Comparison of ENCODE assay signal across 8 mouse cellular contexts in the genomic region with DNA sequence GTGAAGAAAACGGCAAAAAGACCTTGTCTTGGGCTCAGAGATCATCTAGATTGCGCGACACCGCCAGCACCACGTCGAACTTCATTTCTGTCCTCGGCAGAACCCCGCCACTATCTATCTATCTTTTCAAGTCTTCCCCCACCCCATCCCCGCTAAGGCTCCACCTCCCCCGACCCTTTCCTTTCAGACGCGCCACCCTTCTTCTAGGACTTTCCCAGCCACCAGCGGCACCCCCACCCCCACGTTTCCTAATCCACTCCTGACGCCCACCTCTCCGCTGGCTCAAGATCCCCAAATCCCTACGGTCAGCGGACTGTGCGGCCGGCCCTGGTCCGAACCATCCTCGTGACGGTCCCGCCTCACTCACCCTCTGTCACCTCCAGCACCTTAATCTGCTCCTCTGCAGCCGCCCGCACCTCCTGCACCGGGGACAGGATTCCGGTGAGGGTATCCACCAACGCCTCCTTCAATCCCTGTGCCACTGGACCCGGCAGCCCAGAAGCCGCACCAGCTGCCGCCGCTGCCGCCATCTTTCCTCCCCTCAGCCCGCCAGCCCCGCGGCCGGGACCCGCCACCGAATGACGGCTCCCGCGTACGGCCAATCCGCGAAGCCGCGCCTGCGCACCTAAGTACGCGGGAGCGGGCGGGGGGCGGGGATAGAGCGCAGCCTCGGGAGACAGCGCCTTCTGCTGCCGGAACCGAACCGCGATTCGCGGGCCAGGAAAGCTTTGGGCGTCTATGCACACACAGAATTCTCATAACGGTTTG. TPM values are rescaled to one million over a fixed set of nuclear protein-coding genes. Genes with fewer than 3 reads are reported as not detected.
DNase-seq lines count a peak whose midpoint lies in the region; ATAC-seq and TF ChIP-seq lines count a peak whose summit lies in the region.

A gene (minus strand): TSS at position 599 of the 768 bp plus-strand sequence.

- peak within 1 kb of the TSS; percentile 96 for H3K9ac ChIP-seq in embryonic facial prominence, embryonic 13.5 days
- peak within 1 kb of the TSS; percentile 94 for H3K9ac ChIP-seq in limb, embryonic 12.5 days (replicated peaks)
- peak within 1 kb of the TSS; percentile 89 for H3K9ac ChIP-seq in midbrain, embryonic 15.5 days

- peak within 1 kb of the TSS; percentile 95 for H3K4me3 ChIP-seq in embryonic facial prominence, embryonic 13.5 days
- peak within 1 kb of the TSS; percentile 93 for H3K4me3 ChIP-seq in kidney, adult 2 months (ENCODE audit: insufficient read depth, low read depth, low read length)
- H3K4me3 ChIP-seq in limb, embryonic 12.5 days (replicated peaks), result peak within 1 kb of the TSS; percentile 89
- H3K4me3 ChIP-seq in midbrain, embryonic 15.5 days, result peak within 1 kb of the TSS; percentile 94
- peak within 1 kb of the TSS; percentile 88 for H3K4me3 ChIP-seq in spleen, adult 2 months (ENCODE audit: extremely low read depth, insufficient read depth, insufficient read length)

- H3K27me3 ChIP-seq in embryonic facial prominence, embryonic 13.5 days, result no peaks in the 10 kb centered on the region
- no peaks in the 10 kb centered on the region for H3K27me3 ChIP-seq in kidney, adult 2 months (replicated peaks; ENCODE audit: control insufficient read depth, insufficient read depth, low read length)
- no peaks in the 10 kb centered on the region for H3K27me3 ChIP-seq in limb, embryonic 12.5 days
- H3K27me3 ChIP-seq in midbrain, embryonic 15.5 days (replicated peaks), result no peaks in the 10 kb centered on the region
- H3K27me3 ChIP-seq in spleen, adult 2 months (ENCODE audit: control insufficient read depth, insufficient read depth, low read length), result no peaks in the 10 kb centered on the region

- DNase-seq in 3134 (ENCODE audit: extremely low read depth, insufficient read length, low spot score), result peak; percentile 94
- DNase-seq in adrenal gland, postnatal 36 days, result peak; percentile 95 to 97
- peak; percentile 92 to 94 for DNase-seq in heart, adult 18-20 months
- DNase-seq in kidney, adult 2 months, result peak; percentile 95
- DNase-seq in spleen, adult 2 months (ENCODE audit: low read depth in 1 of 2, low spot score in 2 of 2), result peak; percentile 72 to 88

- H3K9me3 ChIP-seq in embryonic facial prominence, embryonic 13.5 days, result no peaks in the 10 kb centered on the region
- no peaks in the 10 kb centered on the region for H3K9me3 ChIP-seq in limb, embryonic 12.5 days
- H3K9me3 ChIP-seq in midbrain, embryonic 15.5 days, result no peaks in the 10 kb centered on the region

- peak within 1 kb of the TSS; percentile 93 for H3K27ac ChIP-seq in embryonic facial prominence, embryonic 13.5 days
- H3K27ac ChIP-seq in kidney, adult 2 months (ENCODE audit: insufficient read depth, low read depth, low read length), result peak within 1 kb of the TSS; percentile 4; the same call in 1 of the 2 replicates
- H3K27ac ChIP-seq in limb, embryonic 12.5 days, result peak within 1 kb of the TSS; percentile 90
- peak within 1 kb of the TSS; percentile 93 for H3K27ac ChIP-seq in midbrain, embryonic 15.5 days
- no peak within 1 kb of the TSS for H3K27ac ChIP-seq in spleen, adult 2 months (ENCODE audit: insufficient read depth, low read length)

- peak; percentile 70 for TF ChIP-seq CTCF in kidney, adult 2 months (conservative IDR thresholded peaks at IDR 0.05; ENCODE audit: insufficient read depth, insufficient read length, low read depth, low read length)
- TF ChIP-seq CTCF in spleen, adult 2 months (IDR thresholded peaks at IDR 0.05; ENCODE audit: extremely low read depth, insufficient read depth, insufficient read length, insufficient replicate concordance), result peak; percentile 13; the same call in 1 of the 2 replicates

- peaks cover 20% of the 10 kb centered on the region for H3K36me3 ChIP-seq in embryonic facial prominence, embryonic 13.5 days
- no peaks in the 10 kb centered on the region for H3K36me3 ChIP-seq in kidney, adult 2 months (ENCODE audit: control insufficient read depth, insufficient read depth, low read length)
- peaks cover 21% of the 10 kb centered on the region for H3K36me3 ChIP-seq in limb, embryonic 12.5 days
- peaks cover 4% of the 10 kb centered on the region; the same call in 1 of the 2 replicates for H3K36me3 ChIP-seq in midbrain, embryonic 15.5 days (replicated peaks)
- no peaks in the 10 kb centered on the region; the same call in 1 of the 2 replicates for H3K36me3 ChIP-seq in spleen, adult 2 months (ENCODE audit: control insufficient read depth, insufficient read depth, low read length)

- under 1% methylated on average over 65 of the region's 65 CpGs for WGBS in embryonic facial prominence, embryonic 13.5 days
- WGBS in kidney, adult 2 months, result under 1% methylated on average over 65 of the region's 65 CpGs
- under 1% methylated on average over 65 of the region's 65 CpGs for WGBS in limb, embryonic 12.5 days
- WGBS in midbrain, embryonic 15.5 days, result under 1% methylated on average over 65 of the region's 65 CpGs
- WGBS in spleen, adult 2 months, result under 1% methylated on average over 65 of the region's 65 CpGs

- peak; percentile 94 for ATAC-seq in embryonic facial prominence, embryonic 13.5 days (ENCODE audit: insufficient number of reproducible peaks, insufficient read depth, low FRiP score, low TSS enrichment, low read depth)
- peak; percentile 88 for ATAC-seq in limb, embryonic 12.5 days (ENCODE audit: insufficient number of reproducible peaks, insufficient read depth, low FRiP score, low TSS enrichment, low read depth)
- ATAC-seq in midbrain, embryonic 15.5 days (replicated peaks), result peak; percentile 96

- peak within 1 kb of the TSS; percentile 77 for H3K4me2 ChIP-seq in embryonic facial prominence, embryonic 13.5 days
- peak within 1 kb of the TSS; percentile 76 for H3K4me2 ChIP-seq in limb, embryonic 12.5 days
- H3K4me2 ChIP-seq in midbrain, embryonic 15.5 days, result peak within 1 kb of the TSS; percentile 74

- peaks cover 39% of the 10 kb centered on the region for H3K4me1 ChIP-seq in embryonic facial prominence, embryonic 13.5 days
- peaks cover 6% of the 10 kb centered on the region for H3K4me1 ChIP-seq in kidney, adult 2 months (ENCODE audit: control insufficient read depth, insufficient read depth, low read length)
- H3K4me1 ChIP-seq in limb, embryonic 12.5 days (replicated peaks), result peaks cover 46% of the 10 kb centered on the region
- H3K4me1 ChIP-seq in midbrain, embryonic 15.5 days, result peaks cover 32% of the 10 kb centered on the region
- peaks cover 5% of the 10 kb centered on the region; the same call in 1 of the 2 replicates for H3K4me1 ChIP-seq in spleen, adult 2 months (ENCODE audit: control insufficient read depth, insufficient read depth, insufficient read length)

- TF ChIP-seq POLR2A in kidney, adult 2 months (IDR thresholded peaks at IDR 0.05; ENCODE audit: low read depth, low read length), result no peak
- peak; percentile 25; the same call in 1 of the 2 replicates for TF ChIP-seq POLR2A in spleen, adult 2 months (IDR thresholded peaks at IDR 0.05; ENCODE audit: low read depth, low read length)

RNA-seq across cellular contexts. Expression of the gene that starts here (rescaled TPM):
- 10 to 100 TPM; 66.0 to 81.5 TPM for total RNA-seq in adrenal gland, postnatal 36 days (2021)
- polyA plus RNA-seq in embryonic facial prominence, embryonic 13.5 days (2015; fragmentation: Nextera tagmentation; extraction: Ambion mirVana), result 139 and 147 TPM in 2 replicates
- total RNA-seq in heart, adult 18-20 months (2021), result 10 to 100 TPM; 30.0 to 34.9 TPM
- polyA plus RNA-seq in kidney, adult 2 months (2012; rRNA removed), result 58.3 and 73.9 TPM in 2 replicates
- 185 and 188 TPM in 2 replicates for polyA plus RNA-seq in limb, embryonic 12.5 days (2016; fragmentation: Nextera tagmentation; extraction: Ambion mirVana)
- polyA plus RNA-seq in midbrain, embryonic 15.5 days (2015; fragmentation: Nextera tagmentation; extraction: Ambion mirVana), result 119 and 121 TPM in 2 replicates
- polyA plus RNA-seq in spleen, adult 2 months (2012; rRNA removed), result 55.6 and 60.1 TPM in 2 replicates
